Mouse (Mus musculus) liver, embryonic 14.5 days (tissue): ENCODE data around the gene Bmpr2. TPM values are rescaled to one million over a fixed set of nuclear protein-coding genes. Genes with fewer than 3 reads are reported as not detected.

Experiments
- ATAC-seq: fragments of 200-750 bp; cut with Nextera tagmentation; 2 replicates; pipeline ENCODE4 v1.8.0; 2017; ENCODE audit warnings: moderate number of reproducible peaks, mild to moderate bottlenecking, moderate library complexity; ENCODE audit not compliant: insufficient read depth
- DNase-seq, 3 experiments: peaks; one replicate each; pipeline ENCODE4 v3.0.0-alpha.2; 2012 to 2013; ENCODE audit warnings: low read depth in 3 of 3, low spot score in 3 of 3
- H3K27ac ChIP-seq: fragments of 300-500 bp; sonication (generic); 2 replicates; pipeline ENCODE4 v1.5.1; 2014; ENCODE audit warnings: moderate library complexity, mild to moderate bottlenecking, control low read depth, inconsistent platforms
- H3K27me3 ChIP-seq: fragments of 300-500 bp; sonication (generic); 2 replicates; pipeline ENCODE4 v1.6.1; 2014; ENCODE audit warnings: mild to moderate bottlenecking, low read length, moderate library complexity; ENCODE audit not compliant: control insufficient read depth, insufficient read depth
- H3K36me3 ChIP-seq: fragments of 300-500 bp; sonication (generic); replicated peaks from 2 replicates; pipeline ENCODE4 v1.6.1; 2014; ENCODE audit warnings: low read depth; ENCODE audit not compliant: control insufficient read depth, insufficient read depth
- H3K4me1 ChIP-seq, 2 experiments: fragments of 200-500 bp in 1 of 2; fragments of 300-500 bp in 1 of 2; sonication (generic) in 1 of 2; replicated peaks; 2 replicates each; pipeline ENCODE4 v1.6.1; 2012 to 2014; ENCODE audit warnings: antibody characterized with exemption in 1 of 2, inconsistent platforms in 1 of 2, low read length in 1 of 2; ENCODE audit not compliant: control insufficient read depth in 2 of 2, insufficient read depth in 2 of 2
- H3K4me2 ChIP-seq: fragments of 300-500 bp; sonication (generic); 2 replicates; pipeline ENCODE4 v1.6.1; 2014; ENCODE audit warnings: low read depth, mild to moderate bottlenecking, control low read depth, moderate library complexity
- H3K4me3 ChIP-seq, 2 experiments: fragments of 200-500 bp in 1 of 2; fragments of 300-500 bp in 1 of 2; sonication (generic) in 1 of 2; 2 replicates each; pipeline ENCODE4 v1.5.1; 2012 to 2014; ENCODE audit warnings: low read depth in 2 of 2, low read length in 2 of 2, mild to moderate bottlenecking in 2 of 2, control low read depth in 1 of 2, inconsistent platforms in 1 of 2, moderate library complexity in 1 of 2; ENCODE audit not compliant: insufficient read depth in 1 of 2
- H3K9ac ChIP-seq: fragments of 300-500 bp; sonication (generic); replicated peaks from 2 replicates; pipeline ENCODE4 v1.6.1; 2014; ENCODE audit warnings: mild to moderate bottlenecking, control low read depth, moderate library complexity
- H3K9me3 ChIP-seq: fragments of 300-500 bp; sonication (generic); 2 replicates; pipeline ENCODE4 v1.6.1; 2016; ENCODE audit warnings: low read length, mixed read lengths; ENCODE audit not compliant: control insufficient read depth
- CTCF ChIP-seq: IDR thresholded peaks from 2 replicates; pipeline ENCODE4 v1.5.1; 2016; ENCODE audit warnings: antibody characterized with exemption, low read depth, control low read depth
- EP300 ChIP-seq: IDR thresholded peaks from 2 replicates; pipeline ENCODE4 v1.6.1; 2016; ENCODE audit warnings: antibody characterized with exemption, low read depth
- WGBS: fragments of 180-500 bp; shearing (Covaris S2); extraction: QIAGEN DNeasy Blood & Tissue Kit; methylation state at CpG from one replicate; pipeline ENCODE4 v1.1.7; 2014; ENCODE audit not compliant: insufficient replicate concordance; 5-methylcytosine and 5-hydroxymethylcytosine counted together
- polyA plus RNA-seq, 2 experiments: library from polyadenylated mRNA; depleted of rRNA in 1 of 2; stranded (reverse) in 1 of 2; unstranded in 1 of 2; fragments of >200 nt; fragmentation: Nextera tagmentation in 1 of 2; extraction: Ambion mirVana in 1 of 2; gene quantifications; 2 replicates each; pipeline versions ENCODE4 v1.2.1 to v1.2.3; 2012 to 2014

Bmpr2 gene
- polyA plus RNA-seq, 2 experiments, result 1.0 TPM

GRCm38 (mm10) chr1:59764407-59764971 is 1.3 kb downstream of the Bmpr2 start:
- Histone ChIP-seq H3K27me3 (no peaks in the 10 kb centered on the region), H3K9me3 (no peaks in the 10 kb centered on the region), H3K4me3 (peak overlapping the region; percentile 77 to 85), H3K36me3 (no peaks in the 10 kb centered on the region), H3K27ac (no peak overlapping the region), H3K4me2 (peak overlapping the region; percentile 99), H3K9ac (peak overlapping the region; percentile 79), H3K4me1 (peaks cover 4 to 5% of the 10 kb centered on the region in 2 experiments; a peak in 3 of 4 replicates)
- TF ChIP-seq EP300 (no peak), CTCF (peak; percentile 13; the same call in 1 of the 2 replicates)
- ATAC-seq (no peak), DNase-seq (no peak)
- WGBS, result under 1% methylated on average over 27 of the region's 27 CpGs

- Histone ChIP-seq H3K4me1 (peaks cover 4 to 5% of the 10 kb centered on the region in 2 experiments; a peak in 3 of 4 replicates), H3K27me3 (no peaks in the 10 kb centered on the region), H3K4me3 (peak overlapping the region in 1 of 2 experiments; percentile 17; a peak in 3 of 4 replicates), H3K9ac (no peak overlapping the region), H3K27ac (no peak overlapping the region), H3K4me2 (peak overlapping the region; percentile 99), H3K36me3 (no peaks in the 10 kb centered on the region), H3K9me3 (no peaks in the 10 kb centered on the region)
- ATAC-seq (no peak), DNase-seq (no peak)
- TF ChIP-seq CTCF, result no peak
- 5% methylated on average over 4 of the region's 4 CpGs for WGBS
Observed at GRCm38 (mm10) chr1:59765279-59765678, 2.1 kb downstream of the Bmpr2 start.

GRCm38 (mm10) chr1:59766626-59767025 is 3.4 kb downstream of the Bmpr2 start:
- TF ChIP-seq EP300 (no peak), CTCF (no peak)
- Histone ChIP-seq H3K4me2 (peak overlapping the region; percentile 11; the same call in 1 of the 2 replicates), H3K9ac (no peak overlapping the region), H3K4me1 (peaks cover 4 to 6% of the 10 kb centered on the region in 2 experiments), H3K27me3 (no peaks in the 10 kb centered on the region), H3K4me3 (no peak overlapping the region), H3K36me3 (no peaks in the 10 kb centered on the region), H3K27ac (no peak overlapping the region), H3K9me3 (no peaks in the 10 kb centered on the region)
- no peak for DNase-seq
- no peak for ATAC-seq

GRCm38 (mm10) chr1:59771871-59772270 is 8.7 kb downstream of the Bmpr2 start:
- DNase-seq (no peak), ATAC-seq (no peak)
- no peaks in the 10 kb centered on the region for H3K36me3 ChIP-seq
- H3K4me2 ChIP-seq, result no peak overlapping the region
- H3K4me3 ChIP-seq, result no peak overlapping the region
- no peak overlapping the region for H3K9ac ChIP-seq
- no peak overlapping the region for H3K27ac ChIP-seq
- H3K27me3 ChIP-seq, result no peaks in the 10 kb centered on the region
- 52% methylated on average over 3 of the region's 3 CpGs for WGBS
- H3K9me3 ChIP-seq, result no peaks in the 10 kb centered on the region
- peaks cover 0 to 2% of the 10 kb centered on the region in 2 experiments; a peak in 2 of 4 replicates for H3K4me1 ChIP-seq
- TF ChIP-seq CTCF (no peak), EP300 (no peak)

GRCm38 (mm10) chr1:59781080-59781479 is 17.9 kb downstream of the Bmpr2 start:
- 56% methylated on average over 1 of the region's 1 CpGs for WGBS
- DNase-seq (no peak), ATAC-seq (no peak)
- no peak overlapping the region for H3K9ac ChIP-seq
- H3K4me2 ChIP-seq, result no peak overlapping the region
- no peak overlapping the region for H3K27ac ChIP-seq
- no peaks in the 10 kb centered on the region for H3K4me1 ChIP-seq
- TF ChIP-seq EP300 (no peak), CTCF (no peak)
- H3K4me3 ChIP-seq, result no peak overlapping the region
- no peaks in the 10 kb centered on the region for H3K36me3 ChIP-seq
- no peaks in the 10 kb centered on the region for H3K9me3 ChIP-seq
- H3K27me3 ChIP-seq, result no peaks in the 10 kb centered on the region
